ENCODE assay signal across 25 mouse cellular contexts in the genomic region with DNA sequence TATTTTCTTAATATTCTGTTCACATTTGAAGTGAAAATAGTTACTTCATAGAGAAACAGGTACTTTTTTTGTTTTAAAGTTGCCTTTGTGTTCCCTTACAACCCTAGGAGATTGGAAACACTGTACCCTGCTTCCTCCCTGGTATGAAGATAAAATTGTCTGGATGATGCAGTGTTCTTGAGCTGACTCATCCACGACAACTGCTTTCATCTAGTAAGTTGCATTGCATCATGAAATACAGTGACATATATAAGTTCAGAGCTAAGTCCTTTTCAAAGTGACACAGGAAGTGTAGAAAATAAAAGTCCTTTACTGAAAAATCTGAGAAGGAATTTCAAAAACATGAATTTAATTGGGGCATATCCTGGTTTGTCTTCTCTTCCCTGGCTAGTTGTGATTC.
"Had no signal": no experiment of that assay in that cellular context is flagged by ENCODE, and none has a peak within 500 bp of the region (broad histone marks: within the 10 kb centered on the region; RNA-seq: fewer than 3 reads in every experiment).

No protein-coding gene starts in this region.

- H3K27ac ChIP-seq: heart, adult 2 months; heart, embryonic 13.5 days; heart, embryonic 15.5 days; hindbrain, embryonic 13.5 days; hindbrain, embryonic 15.5 days; hindbrain, postnatal 0 days; kidney, embryonic 15.5 days; kidney, postnatal 0 days; layer of hippocampus, adult 2 months; left cerebral cortex, adult 2 months; limb, embryonic 13.5 days; limb, embryonic 15.5 days; liver, embryonic 13.5 days had no signal

- H3K27me3 ChIP-seq: heart, embryonic 13.5 days; heart, embryonic 15.5 days; hindbrain, embryonic 13.5 days; hindbrain, embryonic 15.5 days; kidney, embryonic 15.5 days; limb, embryonic 13.5 days; limb, embryonic 15.5 days; liver, embryonic 13.5 days had no signal

- ATAC-seq: hindbrain, postnatal 0 days; intestine, embryonic 16.5 days had no signal

- H3K9me3 ChIP-seq: heart, embryonic 13.5 days; heart, embryonic 15.5 days; hindbrain, embryonic 13.5 days; hindbrain, embryonic 15.5 days; kidney, embryonic 15.5 days; limb, embryonic 13.5 days; limb, embryonic 15.5 days; liver, embryonic 13.5 days had no signal

- H3K9ac ChIP-seq: heart, embryonic 13.5 days; heart, embryonic 15.5 days; hindbrain, embryonic 13.5 days; hindbrain, embryonic 15.5 days; kidney, embryonic 15.5 days; limb, embryonic 13.5 days; limb, embryonic 15.5 days; liver, embryonic 13.5 days had no signal

- H3K4me3 ChIP-seq: heart, adult 2 months; heart, embryonic 13.5 days; heart, embryonic 15.5 days; hindbrain, embryonic 13.5 days; hindbrain, embryonic 15.5 days; kidney, embryonic 15.5 days; layer of hippocampus, adult 2 months; left cerebral cortex, adult 2 months; limb, embryonic 13.5 days; limb, embryonic 15.5 days; liver, embryonic 13.5 days had no signal

- H3K36me3 ChIP-seq: heart, embryonic 13.5 days; heart, embryonic 15.5 days; hindbrain, embryonic 13.5 days; hindbrain, embryonic 15.5 days; kidney, embryonic 15.5 days; limb, embryonic 13.5 days; limb, embryonic 15.5 days; liver, embryonic 13.5 days had no signal

- H3K4me1 ChIP-seq: hindbrain, embryonic 13.5 days; hindbrain, embryonic 15.5 days; kidney, embryonic 15.5 days; limb, embryonic 13.5 days; limb, embryonic 15.5 days; liver, embryonic 13.5 days had no signal

- DNase-seq: gastrocnemius, postnatal 14 days; gastrocnemius, postnatal 36 days; heart, adult 11 months; heart, adult 2 months; heart, postnatal 14 days; heart, postnatal 36 days; kidney, adult 11 months; kidney, adult 2 months; kidney, adult 9 months; kidney, postnatal 14 days; kidney, postnatal 4 days; left cerebral cortex, postnatal 4 days; liver, embryonic 13.5 days had no signal
